Mouse (Mus musculus) MEL (cell line): Measurements from ENCODE around the gene Zswim4. TPM values are rescaled to one million over a fixed set of nuclear protein-coding genes. Genes with fewer than 3 reads are reported as not detected.

Source experiments
- DNase-seq: peaks from one replicate; pipeline ENCODE4 v3.0.0; 2011; ENCODE audit warnings: low read depth, low spot score
- H3K27ac ChIP-seq: 2 replicates; pipeline ENCODE4 v1.5.1; 2012; ENCODE audit warnings: low read depth, mild to moderate bottlenecking, control low read depth, low read length, moderate library complexity; ENCODE audit not compliant: control insufficient read depth
- H3K27me3 ChIP-seq, 2 experiments: fragments of 150-350 bp in 1 of 2; sonication (generic) in 1 of 2; 2 replicates each; pipeline ENCODE4 v1.6.1; 2012; ENCODE audit warnings: low read length in 2 of 2, mild to moderate bottlenecking in 2 of 2, improper control_type of control experiment in 1 of 2, moderate library complexity in 1 of 2; ENCODE audit not compliant: insufficient read depth in 2 of 2, control insufficient read depth in 1 of 2
- H3K36me3 ChIP-seq, 2 experiments: 2 replicates each; pipeline ENCODE4 v1.6.1; 2012 to 2014; ENCODE audit warnings: low read length in 2 of 2, improper control_type of control experiment in 1 of 2, inconsistent platforms in 1 of 2, mild to moderate bottlenecking in 1 of 2; ENCODE audit not compliant: insufficient read depth in 2 of 2, control insufficient read depth in 1 of 2
- H3K4me1 ChIP-seq, 2 experiments: fragments of 150-350 bp in 1 of 2; sonication (generic) in 1 of 2; 2 replicates each; pipeline ENCODE4 v1.6.1; 2012; ENCODE audit warnings: low read length in 2 of 2, improper control_type of control experiment in 1 of 2, mild to moderate bottlenecking in 1 of 2; ENCODE audit not compliant: insufficient read depth in 2 of 2, control insufficient read depth in 1 of 2
- H3K4me3 ChIP-seq, 2 experiments: fragments of 150-350 bp in 1 of 2; sonication (generic) in 1 of 2; 2 replicates each; pipeline ENCODE4 v1.5.1; 2012; ENCODE audit warnings: low read depth in 2 of 2, low read length in 2 of 2, mild to moderate bottlenecking in 2 of 2, moderate library complexity in 2 of 2, control low read depth in 1 of 2, improper control_type of control experiment in 1 of 2; ENCODE audit not compliant: control insufficient read depth in 1 of 2, insufficient read depth in 1 of 2
- H3K79me2 ChIP-seq: 2 replicates; pipeline ENCODE4 v1.6.1; 2012; ENCODE audit warnings: mild to moderate bottlenecking, low read length, moderate library complexity; ENCODE audit not compliant: control insufficient read depth, poor library complexity, insufficient read depth
- H3K9ac ChIP-seq: 2 replicates; pipeline ENCODE4 v1.6.1; 2012; ENCODE audit warnings: low read depth, mild to moderate bottlenecking, control low read depth, low read length, moderate library complexity; ENCODE audit not compliant: control insufficient read depth, poor library complexity, severe bottlenecking
- H3K9me3 ChIP-seq: fragments of 150-350 bp; sonication (generic); replicated peaks from 2 replicates; pipeline ENCODE4 v1.6.1; 2012; ENCODE audit warnings: mild to moderate bottlenecking, low read length, improper control_type of control experiment, moderate library complexity; ENCODE audit not compliant: insufficient read depth
- CHD1 ChIP-seq: IDR thresholded peaks from 2 replicates; pipeline ENCODE4 v1.6.1; 2012; ENCODE audit warnings: low read depth, mild to moderate bottlenecking, inconsistent platforms, low read length, improper control_type of control experiment
- CHD2 ChIP-seq: IDR thresholded peaks from 2 replicates; pipeline ENCODE4 v1.6.1; 2011; ENCODE audit warnings: low read length, improper control_type of control experiment
- CTCF ChIP-seq, 3 experiments: IDR thresholded peaks in 2 of 3; conservative IDR thresholded peaks in 1 of 3; 2 replicates each; pipeline ENCODE4 v1.5.1; 2011 to 2012; ENCODE audit warnings: low read length in 3 of 3, low read depth in 2 of 3, mild to moderate bottlenecking in 2 of 3, improper control_type of control experiment in 1 of 3, inconsistent platforms in 1 of 3, mixed read lengths in 1 of 3, moderate library complexity in 1 of 3; ENCODE audit not compliant: control insufficient read depth in 1 of 3, insufficient read depth in 1 of 3, poor library complexity in 1 of 3, severe bottlenecking in 1 of 3
- E2F4 ChIP-seq: IDR thresholded peaks from 2 replicates; pipeline ENCODE4 v1.6.1; 2011; ENCODE audit warnings: low read depth, low read length, improper control_type of control experiment, borderline replicate concordance
- ELF1 ChIP-seq: IDR thresholded peaks from 2 replicates; pipeline ENCODE4 v1.6.1; 2014; ENCODE audit warnings: low read depth, mild to moderate bottlenecking, inconsistent platforms, low read length, improper control_type of control experiment, moderate library complexity
- GABPA ChIP-seq: IDR thresholded peaks from 2 replicates; pipeline ENCODE4 v1.6.1; 2012; ENCODE audit warnings: low read depth, mild to moderate bottlenecking, inconsistent platforms, low read length, improper control_type of control experiment, moderate library complexity
- GATA1 ChIP-seq: IDR thresholded peaks from 2 replicates; pipeline ENCODE4 v1.6.1; 2011; ENCODE audit warnings: low read depth, low read length, improper control_type of control experiment
- HCFC1 ChIP-seq: IDR thresholded peaks from 2 replicates; pipeline ENCODE4 v1.6.1; 2012; ENCODE audit warnings: low read depth, mild to moderate bottlenecking, inconsistent platforms, low read length, improper control_type of control experiment, moderate library complexity
- JUND ChIP-seq: IDR thresholded peaks from 2 replicates; pipeline ENCODE4 v1.6.1; 2011; ENCODE audit warnings: low read depth, mild to moderate bottlenecking, improper control_type of control experiment, low read length
- MAX ChIP-seq: IDR thresholded peaks from 2 replicates; pipeline ENCODE4 v1.6.1; 2011; ENCODE audit warnings: low read length, improper control_type of control experiment
- MEF2A ChIP-seq: IDR thresholded peaks from 2 replicates; pipeline ENCODE4 v1.6.1; 2014; ENCODE audit warnings: low read depth, mild to moderate bottlenecking, inconsistent platforms, low read length, improper control_type of control experiment; ENCODE audit not compliant: poor library complexity, insufficient replicate concordance, severe bottlenecking; ENCODE audit errors: extremely low read depth
- MXI1 ChIP-seq: IDR thresholded peaks from 2 replicates; pipeline ENCODE4 v1.6.1; 2011; ENCODE audit warnings: mild to moderate bottlenecking, low read depth, low read length, improper control_type of control experiment
- MYB ChIP-seq: IDR thresholded peaks from 2 replicates; pipeline ENCODE4 v1.6.1; 2011; ENCODE audit warnings: mild to moderate bottlenecking, low read depth, low read length, improper control_type of control experiment
- NELFE ChIP-seq: IDR thresholded peaks from 2 replicates; pipeline ENCODE4 v1.6.1; 2011; ENCODE audit warnings: low read depth, low read length, improper control_type of control experiment
- NRF1 ChIP-seq: IDR thresholded peaks from 2 replicates; pipeline ENCODE4 v1.6.1; 2014; ENCODE audit warnings: low read depth, mild to moderate bottlenecking, inconsistent platforms, low read length, improper control_type of control experiment, moderate library complexity; ENCODE audit not compliant: poor library complexity, insufficient read depth, severe bottlenecking
- POLR2A ChIP-seq, 2 experiments: IDR thresholded peaks; 2 replicates each; pipeline ENCODE4 v1.6.1; 2011 to 2012; ENCODE audit warnings: low read length in 2 of 2, mild to moderate bottlenecking in 2 of 2, control low read depth in 1 of 2, improper control_type of control experiment in 1 of 2, low read depth in 1 of 2, moderate library complexity in 1 of 2; ENCODE audit not compliant: control insufficient read depth in 1 of 2, insufficient read depth in 1 of 2, poor library complexity in 1 of 2
- POLR2AphosphoS2 ChIP-seq: IDR thresholded peaks from 2 replicates; pipeline ENCODE4 v1.6.1; 2011; ENCODE audit warnings: low read length, improper control_type of control experiment
- POLR2AphosphoS5 ChIP-seq: IDR thresholded peaks from 2 replicates; pipeline ENCODE4 v1.6.1; 2012; ENCODE audit warnings: low read depth, borderline replicate concordance, mild to moderate bottlenecking, inconsistent platforms, low read length, moderate library complexity, mixed read lengths
- RAD21 ChIP-seq: IDR thresholded peaks from 2 replicates; pipeline ENCODE4 v1.6.1; 2011; ENCODE audit warnings: mild to moderate bottlenecking, low read depth, low read length, improper control_type of control experiment
- SIN3A ChIP-seq: IDR thresholded peaks from 2 replicates; pipeline ENCODE4 v1.6.1; 2012; ENCODE audit warnings: low read length, improper control_type of control experiment, inconsistent platforms
- SMC3 ChIP-seq: IDR thresholded peaks from 2 replicates; pipeline ENCODE4 v1.6.1; 2011; ENCODE audit warnings: low read depth, low read length, improper control_type of control experiment
- TBP ChIP-seq: IDR thresholded peaks from 2 replicates; pipeline ENCODE4 v1.8.0; 2011; ENCODE audit warnings: low read depth, low read length, improper control_type of control experiment
- TCF12 ChIP-seq: IDR thresholded peaks from 2 replicates; pipeline ENCODE4 v1.6.1; 2014; ENCODE audit warnings: low read depth, mild to moderate bottlenecking, inconsistent platforms, low read length, improper control_type of control experiment, moderate library complexity
- UBTF ChIP-seq: IDR thresholded peaks from 2 replicates; pipeline ENCODE4 v1.6.1; 2012; ENCODE audit warnings: low read depth, mild to moderate bottlenecking, inconsistent platforms, low read length, improper control_type of control experiment, moderate library complexity, borderline replicate concordance; ENCODE audit not compliant: insufficient read depth
- USF1 ChIP-seq: IDR thresholded peaks from 2 replicates; pipeline ENCODE4 v1.6.1; 2014; ENCODE audit warnings: low read depth, mild to moderate bottlenecking, inconsistent platforms, low read length, improper control_type of control experiment, moderate library complexity
- ZC3H11A ChIP-seq: IDR thresholded peaks from 2 replicates; pipeline ENCODE4 v1.6.1; 2012; ENCODE audit warnings: low read depth, mild to moderate bottlenecking, inconsistent platforms, low read length, improper control_type of control experiment
- ZMIZ1 ChIP-seq: IDR thresholded peaks from 2 replicates; pipeline ENCODE4 v1.6.1; 2012; ENCODE audit warnings: low read depth, mild to moderate bottlenecking, inconsistent platforms, low read length, improper control_type of control experiment, moderate library complexity
- polyA plus RNA-seq, 2 experiments: library from polyadenylated mRNA; stranded (reverse) in 1 of 2; unstranded in 1 of 2; fragments of >175 nt in 1 of 2; fragments of >200 nt in 1 of 2; gene quantifications; 2 replicates each; pipeline versions ENCODE4 v1.2.1 to v1.2.4; 2012; ENCODE audit warnings: low replicate concordance in 2 of 2, low read depth in 1 of 2; ENCODE audit not compliant: insufficient read length in 2 of 2, insufficient read depth in 1 of 2, missing spikeins in 1 of 2
- total RNA-seq: library from RNA; depleted of rRNA; stranded (reverse); fragments of 300-350 nt; gene quantifications from 2 replicates; pipeline ENCODE4 v1.2.3, GENCODE M21; 2012

Zswim4 gene
- total and polyA plus RNA-seq, 3 experiments, result 3.6 to 7.4 TPM; not detected in 1

- Histone ChIP-seq H3K4me3 (no peak overlapping the region), H3K27me3 (no peaks in the 10 kb centered on the region), H3K27ac (no peak overlapping the region), H3K36me3 (peaks cover 0 to 5% of the 10 kb centered on the region in 2 experiments; a peak in 2 of 4 replicates), H3K9ac (no peak overlapping the region), H3K79me2 (no peaks in the 10 kb centered on the region; the same call in 1 of the 2 replicates), H3K4me1 (peaks cover 2 to 6% of the 10 kb centered on the region in 2 experiments; a peak in 2 of 4 replicates), H3K9me3 (no peaks in the 10 kb centered on the region)
- DNase-seq, result no peak
- no peak for TF ChIP-seq CTCF (IDR thresholded peaks at IDR 0.05 in 2 of 3, conservative IDR thresholded peaks at IDR 0.05 in 1 of 3; ENCODE audit: control insufficient read depth in 1 of 3, insufficient read depth in 1 of 3, low read depth in 2 of 3, low read length in 3 of 3, poor library complexity in 1 of 3, severe bottlenecking in 1 of 3)
- TF ChIP-seq SMC3, result no peak
- no peak for TF ChIP-seq MAX
- no peak for TF ChIP-seq GATA1
- no peak for TF ChIP-seq NRF1
- no peak for TF ChIP-seq E2F4
- TF ChIP-seq ZMIZ1, result no peak
- TF ChIP-seq POLR2AphosphoS2, result no peak
- TF ChIP-seq MEF2A, result no peak
- TF ChIP-seq ZC3H11A, result no peak
- TF ChIP-seq MXI1, result no peak
- no peak for TF ChIP-seq GABPA
- no peak for TF ChIP-seq HCFC1
- TF ChIP-seq JUND, result no peak
- TF ChIP-seq CHD1, result no peak
- TF ChIP-seq CHD2, result no peak
- TF ChIP-seq TCF12, result no peak
- TF ChIP-seq MYB, result no peak
- TF ChIP-seq USF1, result no peak
- TF ChIP-seq SIN3A, result no peak
Observed at GRCm38 (mm10) chr8:84241167-84241566, 4.3 kb upstream of the Zswim4 start.

DNA sequence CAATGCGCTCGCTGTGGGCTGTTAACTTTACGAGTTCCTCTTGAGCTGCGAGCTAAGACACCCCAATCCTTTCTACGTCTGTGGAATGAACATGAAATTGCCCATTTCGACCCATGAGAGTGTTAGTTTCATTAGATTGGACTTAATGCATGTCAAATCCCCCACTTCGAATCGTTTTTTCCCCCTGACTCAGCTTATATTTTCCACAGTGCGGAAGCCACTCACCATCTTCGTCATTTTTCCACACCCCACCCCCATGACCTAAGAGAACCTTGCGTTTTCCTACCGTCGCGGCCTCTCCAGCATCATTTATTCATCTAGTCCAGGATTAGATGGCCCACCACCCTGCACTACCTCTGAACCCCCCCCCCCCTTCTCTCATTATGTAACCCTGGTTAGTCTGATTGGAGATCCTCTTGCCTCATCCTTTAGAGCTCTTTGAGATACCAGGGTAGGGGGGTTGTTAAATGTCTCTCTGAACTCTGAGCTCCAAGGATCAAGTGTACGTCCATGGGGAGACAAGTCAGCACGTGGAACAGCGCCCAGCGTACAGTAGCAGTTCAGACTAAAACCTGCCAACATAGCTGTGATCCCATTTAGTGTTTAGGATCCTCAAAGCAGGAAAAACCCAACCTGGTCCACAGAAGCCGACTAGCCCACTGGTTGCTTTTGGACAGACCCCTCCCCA is 831 bp upstream of the Zswim4 start:
- H3K27me3 ChIP-seq, result no peaks in the 10 kb centered on the region
- peaks cover 2 to 6% of the 10 kb centered on the region in 2 experiments; a peak in 2 of 4 replicates for H3K4me1 ChIP-seq
- peak overlapping the region; percentile 75 to 90 for H3K4me3 ChIP-seq
- peaks cover 0 to 5% of the 10 kb centered on the region in 2 experiments; a peak in 1 of 4 replicates for H3K36me3 ChIP-seq
- peak; percentile 54 for DNase-seq
- peak overlapping the region; percentile 65 for H3K9ac ChIP-seq
- peak overlapping the region; percentile 43 for H3K27ac ChIP-seq
- TF ChIP-seq RAD21, result no peak
- peak; percentile 32; the same call in 1 of the 2 replicates for TF ChIP-seq NELFE
- TF ChIP-seq ELF1, result peak; percentile 22; the same call in 1 of the 2 replicates
- no peak for TF ChIP-seq TBP
- no peak for TF ChIP-seq POLR2A (IDR thresholded peaks at IDR 0.05; ENCODE audit: control insufficient read depth in 1 of 2, insufficient read depth in 1 of 2, low read depth in 1 of 2, low read length in 2 of 2, poor library complexity in 1 of 2)
- TF ChIP-seq SMC3, result no peak
- TF ChIP-seq POLR2AphosphoS5, result no peak
- no peak for TF ChIP-seq CTCF (IDR thresholded peaks at IDR 0.05 in 2 of 3, conservative IDR thresholded peaks at IDR 0.05 in 1 of 3; ENCODE audit: control insufficient read depth in 1 of 3, insufficient read depth in 1 of 3, low read depth in 2 of 3, low read length in 3 of 3, poor library complexity in 1 of 3, severe bottlenecking in 1 of 3)
- TF ChIP-seq MXI1, result peak; percentile 67
- no peak for TF ChIP-seq UBTF
- no peaks in the 10 kb centered on the region for H3K9me3 ChIP-seq
- H3K79me2 ChIP-seq, result no peaks in the 10 kb centered on the region; the same call in 1 of the 2 replicates
